Mouse (Mus musculus): ENCODE data around the gene Tmem231.

Gene Tmem231

DNA sequence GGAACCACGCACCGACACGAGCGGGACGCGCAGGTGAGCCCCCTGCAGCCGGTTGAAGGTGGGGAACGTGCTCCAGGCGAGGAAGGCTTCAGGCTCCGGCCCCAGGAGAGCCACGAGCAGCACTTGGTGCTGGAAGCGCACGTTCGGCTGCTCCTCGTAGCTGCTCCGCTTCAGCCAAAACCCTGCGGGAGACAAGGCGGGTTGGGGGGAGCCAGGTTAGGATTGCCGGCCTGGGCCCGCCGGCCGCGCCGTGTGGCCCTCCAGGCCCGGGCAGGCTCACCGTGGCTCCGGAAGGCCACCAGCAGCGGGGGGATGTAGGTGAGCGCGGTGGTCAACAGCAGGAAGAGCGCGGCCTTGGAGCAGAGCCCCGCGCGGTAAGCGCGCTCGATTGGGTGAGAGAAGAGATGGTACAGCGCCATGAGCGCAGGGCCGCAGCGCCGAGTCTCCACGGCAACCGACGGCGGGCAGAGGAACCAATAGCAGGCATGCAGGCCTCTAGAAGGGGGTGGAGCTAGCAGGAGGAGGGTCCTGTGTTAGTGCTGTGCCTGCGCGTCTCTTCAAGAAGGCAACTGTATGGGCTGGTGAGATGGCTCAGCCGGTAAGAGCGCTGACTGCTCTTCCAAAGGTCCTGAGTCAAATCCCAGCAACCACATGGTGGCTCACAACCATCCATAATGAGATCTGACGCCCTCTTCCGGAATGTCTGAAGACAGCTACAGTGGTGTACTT lies at the start of gene Tmem231:
Tmem231 (minus strand) TSS at position 534 of the 729 bp plus-strand sequence.
- in situ Hi-C loops (cut with MboI) = no loop called here

DNA sequence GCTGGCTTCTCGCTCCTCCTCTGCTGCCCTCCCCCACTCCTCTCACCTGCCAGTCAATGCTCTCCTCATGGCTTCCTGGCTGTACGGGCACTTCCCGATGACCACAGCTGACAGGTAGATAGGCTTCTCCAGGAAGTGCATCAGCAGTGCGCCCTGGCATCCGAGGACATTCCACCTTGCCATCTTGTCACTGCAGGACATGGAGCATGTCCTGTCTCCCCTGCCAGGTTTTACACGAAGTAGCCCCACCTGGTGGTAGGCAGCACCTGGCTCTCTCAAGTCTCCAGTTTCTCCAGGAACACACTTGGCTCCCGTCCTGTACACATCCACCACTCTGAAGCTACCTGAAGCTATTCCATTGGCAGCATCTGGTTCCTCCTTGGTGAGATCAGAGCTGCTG lies 48.4 kb upstream of the Tmem231 start:
- in situ Hi-C loops (cut with MboI) = no loop called here

DNA sequence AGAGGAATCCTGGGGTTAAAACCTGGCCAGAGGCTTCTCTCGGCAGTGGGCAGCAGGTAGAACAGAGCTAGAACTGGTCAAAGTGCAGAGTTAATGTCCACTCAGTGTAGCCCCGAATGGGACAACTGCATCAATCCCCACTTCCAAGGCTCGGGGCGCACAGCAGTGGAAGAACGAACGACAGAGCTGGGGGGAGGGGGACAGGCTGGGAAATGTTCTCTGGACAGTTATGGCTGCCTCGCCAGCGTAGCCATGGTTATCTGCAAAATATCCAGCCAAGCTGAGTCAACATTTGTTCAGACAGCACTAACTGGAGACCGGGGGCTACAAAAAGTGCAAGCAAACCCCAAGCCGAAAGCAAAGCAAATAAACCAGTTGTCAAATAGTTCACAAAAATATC lies 44.5 kb upstream of the Tmem231 start:
- in situ Hi-C loops (cut with MboI) = no loop called here

DNA sequence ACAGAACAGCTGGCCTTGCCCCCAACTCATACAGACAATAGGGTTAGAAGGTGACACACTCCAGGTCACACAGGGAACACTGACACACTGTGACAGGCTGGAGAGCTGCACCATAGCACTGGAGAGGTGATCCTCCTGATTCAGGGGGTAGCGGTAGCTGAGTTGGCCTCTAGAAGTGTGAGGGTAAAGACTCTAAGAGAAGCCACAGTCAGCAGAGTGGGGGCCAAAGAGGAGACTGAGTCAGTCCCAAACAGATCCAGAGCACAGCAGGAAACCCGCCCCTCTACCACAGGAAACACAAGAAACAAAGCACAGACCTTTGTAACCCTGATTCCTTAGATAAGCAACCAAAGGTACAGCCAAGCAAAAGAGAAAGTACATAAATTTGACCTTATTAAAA lies 42.6 kb upstream of the Tmem231 start:
- in situ Hi-C loops (cut with MboI) = no loop called here

DNA sequence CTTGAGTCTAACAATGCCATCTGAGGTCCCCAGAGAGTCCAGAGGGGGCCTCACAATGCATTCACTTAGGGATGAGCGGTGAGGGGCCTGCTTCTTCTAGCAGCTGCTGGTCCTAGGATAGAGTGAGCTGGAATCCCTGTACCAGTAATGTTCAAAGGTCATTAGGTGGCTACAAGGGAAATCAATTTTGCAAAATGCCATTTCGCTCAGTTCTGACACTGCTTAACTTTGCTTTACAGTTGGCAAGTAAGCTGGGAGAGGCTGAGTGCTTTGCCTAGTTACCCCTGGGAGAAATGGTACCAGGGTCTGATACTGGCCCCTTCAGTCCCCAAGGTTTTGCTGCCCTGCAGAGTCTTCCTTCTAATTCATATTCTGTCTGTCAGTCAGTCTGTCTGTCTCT lies 42.0 kb upstream of the Tmem231 start:
- in situ Hi-C loops (cut with MboI) = no loop called here

DNA sequence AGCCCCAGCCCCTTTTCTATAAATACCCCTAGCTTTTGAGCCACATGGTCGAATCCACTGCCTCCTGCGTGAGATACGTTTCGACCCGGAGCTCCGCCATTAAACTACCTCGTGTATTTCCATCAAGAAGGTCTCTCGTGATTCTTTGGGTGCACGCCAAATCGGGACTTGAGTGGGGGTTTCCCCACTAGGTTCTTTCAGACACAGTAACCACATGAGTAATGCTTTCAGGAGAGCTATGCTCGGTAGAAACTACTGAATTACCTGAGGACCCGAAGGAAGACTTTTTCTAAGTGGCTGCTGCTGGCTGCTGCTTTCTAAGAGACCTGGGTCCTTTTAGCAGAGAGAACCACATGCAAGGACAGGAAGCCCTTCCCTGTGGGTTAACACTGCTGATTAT lies 40.5 kb upstream of the Tmem231 start:
- in situ Hi-C loops (cut with MboI) = no loop called here

DNA sequence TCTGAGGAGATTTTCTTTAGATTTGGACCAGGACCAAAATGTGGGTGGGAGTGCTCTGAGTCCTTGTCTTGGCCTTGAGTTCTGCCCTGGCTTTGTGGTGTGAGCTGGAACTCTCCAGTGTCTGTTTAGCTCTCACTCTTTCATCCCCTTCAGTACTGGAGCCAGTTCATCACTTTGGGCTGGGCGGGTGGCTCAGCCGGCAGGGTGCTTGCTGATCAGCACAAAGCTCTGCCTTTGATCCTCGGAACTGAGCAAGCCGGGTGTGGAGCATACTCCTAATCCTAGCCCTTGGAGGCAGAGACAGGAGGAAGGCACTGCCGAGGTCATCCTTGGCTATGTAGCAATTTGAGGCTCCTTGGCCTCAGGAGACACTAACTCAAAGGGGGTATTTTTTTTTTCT lies 35.3 kb upstream of the Tmem231 start:
- in situ Hi-C loops (cut with MboI) = no loop called here

DNA sequence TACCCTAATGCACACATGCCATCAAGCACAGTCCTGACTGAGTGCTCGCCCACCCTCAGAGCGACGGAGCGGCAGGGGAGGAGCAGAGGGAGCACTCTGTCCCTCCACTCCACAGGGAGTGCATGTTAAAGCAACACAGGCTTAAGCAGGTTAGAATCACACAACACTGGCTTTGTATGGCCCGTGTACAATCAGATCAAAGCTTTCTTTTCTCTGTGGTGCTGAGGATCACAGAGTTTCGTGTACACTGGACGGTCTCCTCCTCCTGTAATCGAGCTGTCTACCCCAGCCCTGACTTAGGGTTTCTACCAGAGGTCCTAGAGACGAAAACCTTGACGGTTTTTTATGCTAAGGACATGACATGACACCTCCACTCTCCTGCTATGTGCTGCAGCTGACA lies 34.9 kb upstream of the Tmem231 start:
- in situ Hi-C loops (cut with MboI) = no loop called here

DNA sequence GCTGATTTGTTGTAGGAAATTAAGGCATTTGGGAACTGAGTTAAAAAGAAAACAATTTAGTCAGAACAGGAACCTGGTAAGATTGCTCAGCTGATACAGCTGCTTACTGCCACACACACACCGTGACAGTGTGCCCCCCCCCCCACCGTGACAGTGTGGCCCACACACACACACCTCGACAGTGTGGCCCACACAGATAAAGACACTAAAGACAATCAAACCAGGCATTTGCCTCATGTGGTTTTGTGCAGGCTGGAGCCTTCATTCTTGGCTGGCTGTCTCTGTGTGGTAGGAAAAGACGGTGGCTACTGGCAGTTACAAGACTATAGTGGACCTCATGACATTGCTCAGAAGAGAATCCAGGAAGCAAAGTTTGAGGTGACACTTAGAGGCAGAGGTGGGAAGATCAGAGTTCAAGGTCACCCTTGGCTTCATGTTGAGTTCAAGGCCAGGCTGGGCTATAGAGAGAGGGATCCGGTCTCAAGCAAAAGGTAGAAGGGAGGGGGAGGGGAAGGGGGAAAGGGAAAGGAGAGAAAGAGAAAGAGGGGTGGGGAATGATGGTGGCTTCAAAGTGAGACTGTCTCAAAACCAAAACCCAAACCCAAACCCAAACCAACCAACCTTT lies 33.7 kb upstream of the Tmem231 start:
- in situ Hi-C loops (cut with MboI) = no loop called here

DNA sequence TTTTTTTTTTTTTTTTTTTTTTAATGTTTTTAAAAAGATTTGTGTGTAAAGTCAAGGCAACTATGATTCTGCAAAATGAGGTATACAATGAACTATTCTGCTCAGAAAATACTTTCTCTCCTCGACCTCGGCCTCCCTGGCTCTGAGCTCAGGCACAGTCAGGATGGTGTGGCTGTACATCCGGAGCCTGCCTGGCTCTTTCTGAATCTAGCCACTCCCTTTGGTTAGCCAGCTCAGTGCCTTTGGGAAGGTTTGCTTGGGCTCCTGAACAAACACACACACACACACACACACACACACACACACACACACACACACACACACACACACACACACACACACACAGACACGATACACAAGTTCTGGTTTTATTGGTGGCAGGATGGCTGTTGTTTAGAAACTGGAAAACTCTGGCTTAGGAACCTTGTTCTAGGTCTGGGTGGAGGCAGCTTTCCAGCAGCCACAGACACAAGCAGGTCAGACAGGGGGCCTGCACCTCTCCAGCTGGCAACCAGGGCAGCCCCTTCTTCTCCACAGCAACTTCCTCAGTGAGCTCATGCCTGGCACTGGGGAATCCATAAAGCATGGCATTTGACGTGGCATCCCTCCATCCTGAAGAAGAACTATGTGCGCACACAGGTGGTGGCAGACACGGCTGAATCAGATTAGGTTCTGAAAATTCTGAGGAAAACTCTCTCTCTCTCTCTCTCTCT lies 31.3 kb upstream of the Tmem231 start:
- in situ Hi-C loops (cut with MboI) = no loop called here

DNA sequence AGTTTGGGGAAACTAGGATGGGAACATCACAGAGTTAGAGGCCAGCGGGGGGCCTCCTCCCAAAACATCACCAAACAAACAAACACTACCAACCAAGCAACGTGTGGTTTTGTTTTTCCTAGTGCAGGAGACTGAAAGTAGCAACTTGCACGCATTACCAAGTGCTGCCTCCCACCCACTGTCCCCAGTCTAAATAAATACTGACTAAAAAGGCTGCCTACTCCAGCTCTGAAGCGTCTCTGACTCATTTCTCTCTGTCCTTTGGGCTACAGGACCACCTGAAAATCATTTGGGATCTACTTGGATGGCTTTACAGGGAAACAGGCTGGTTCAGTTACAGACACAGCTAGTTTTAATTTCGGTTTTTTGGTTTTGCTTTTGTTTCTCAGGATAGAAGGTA lies 30.7 kb upstream of the Tmem231 start:
- in situ Hi-C loops (cut with MboI) = no loop called here

DNA sequence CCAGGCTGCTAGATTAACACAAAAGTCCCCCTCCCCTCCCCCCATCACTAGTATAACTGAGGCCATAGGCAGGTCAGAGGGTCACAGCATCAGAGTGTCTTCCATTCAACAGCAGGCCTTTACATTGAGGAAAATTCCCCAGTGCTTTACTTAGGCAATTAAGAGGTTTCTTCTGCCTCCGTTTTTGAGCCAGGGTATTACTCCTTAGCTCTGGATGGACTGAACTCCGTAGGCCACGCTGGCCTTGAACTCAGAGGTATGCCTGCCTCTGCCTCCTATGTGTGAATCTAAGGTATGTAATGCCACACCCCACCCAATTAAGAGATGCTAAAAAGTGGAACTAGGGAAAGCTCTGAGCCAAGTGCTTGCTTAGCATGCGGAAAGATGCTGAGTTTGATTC lies 29.9 kb upstream of the Tmem231 start:
- in situ Hi-C loops (cut with MboI) = no loop called here

DNA sequence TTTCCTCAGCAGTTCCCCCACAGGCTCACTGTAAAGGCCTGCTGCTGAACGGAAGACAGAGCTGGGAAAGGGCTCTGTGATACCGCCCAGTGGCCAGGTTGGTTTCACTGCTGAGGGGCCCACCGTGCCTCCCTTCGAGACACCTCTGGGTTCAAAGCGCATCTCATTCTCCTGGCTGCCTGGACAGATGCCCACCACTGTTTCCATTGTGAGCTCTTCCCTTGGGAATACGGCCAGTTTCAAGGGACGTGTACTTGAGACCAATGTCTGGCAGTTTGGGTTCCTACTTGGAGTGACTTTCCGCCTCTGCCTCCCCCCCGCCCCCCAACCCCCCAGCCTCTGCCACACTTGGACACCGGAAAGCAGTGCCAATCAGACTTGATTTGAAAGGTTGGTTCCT lies 29.4 kb upstream of the Tmem231 start:
- in situ Hi-C loops (cut with MboI) = no loop called here

DNA sequence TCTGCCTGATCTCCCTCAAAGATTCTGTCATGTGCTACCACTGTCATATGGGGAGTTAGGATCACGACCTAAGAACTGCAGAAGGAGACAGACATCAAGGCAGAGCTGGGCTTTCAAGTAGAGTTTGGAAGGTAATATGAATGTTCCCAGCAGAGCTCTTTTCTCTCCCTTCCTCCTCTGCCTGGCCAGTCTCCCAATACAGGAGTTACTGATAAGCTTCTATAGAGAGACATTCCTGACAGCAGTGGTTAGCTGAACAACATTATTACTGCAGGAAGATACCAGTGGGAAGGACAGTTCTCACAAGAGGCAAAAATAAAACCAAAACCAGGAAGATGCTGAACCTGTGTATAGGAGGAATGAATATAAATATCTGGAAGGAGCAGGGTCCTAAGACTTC lies 28.9 kb upstream of the Tmem231 start:
- in situ Hi-C loops (cut with MboI) = no loop called here

DNA sequence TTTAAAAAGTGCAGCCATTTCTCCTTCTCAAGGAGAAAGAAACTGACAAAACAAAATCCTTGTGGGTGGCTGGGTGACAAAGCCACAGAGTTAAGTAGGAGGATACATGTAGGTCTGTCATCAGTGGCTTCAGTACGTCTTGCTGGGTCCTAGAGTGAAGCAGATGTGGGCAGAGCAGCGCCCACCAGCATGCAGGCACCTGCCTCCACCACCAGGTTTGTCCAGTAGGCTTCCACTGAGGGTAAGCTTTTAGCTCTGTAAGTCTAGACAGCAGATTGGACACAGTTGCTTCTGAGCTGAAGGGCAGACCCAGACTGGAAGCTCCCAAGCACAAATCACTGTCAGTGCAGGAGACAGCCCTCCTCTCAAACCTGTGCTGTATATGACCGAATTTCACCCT lies 27.6 kb upstream of the Tmem231 start:
- in situ Hi-C loops (cut with MboI) = no loop called here

DNA sequence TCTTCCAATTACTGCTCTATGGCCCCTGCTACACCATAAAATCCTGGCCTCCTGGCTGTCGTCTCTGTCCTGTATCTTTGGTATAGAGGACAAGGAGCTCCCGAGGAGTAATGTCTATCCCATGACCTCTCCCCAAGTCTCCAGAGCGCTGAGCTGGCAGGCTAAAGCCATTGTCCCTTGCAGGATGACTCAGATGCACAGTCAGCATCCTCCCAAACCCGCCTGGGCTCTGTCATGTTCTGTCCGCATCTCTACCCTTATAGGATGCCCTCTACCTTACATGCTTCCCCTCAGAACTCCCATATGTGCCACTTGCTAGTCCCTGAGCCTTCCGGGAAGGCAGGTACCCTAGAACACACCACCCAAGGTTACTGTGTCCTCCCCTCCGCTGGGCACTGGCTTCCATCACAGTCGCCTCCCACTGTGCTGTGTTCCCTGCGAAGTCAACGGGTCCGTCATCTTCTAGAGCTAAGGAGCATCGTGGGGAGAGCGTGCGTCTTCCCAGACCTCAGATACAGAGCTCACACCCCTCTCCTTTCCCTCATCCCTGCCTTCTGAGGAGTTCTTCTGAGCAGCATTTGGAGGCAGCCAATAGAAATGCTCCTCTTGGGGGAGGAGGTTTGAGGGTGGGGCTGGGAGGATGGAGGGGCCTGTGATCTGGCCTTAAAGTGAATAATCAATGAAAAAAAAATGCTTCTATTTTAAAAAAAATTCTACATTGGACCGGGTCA lies 27.1 kb upstream of the Tmem231 start:
- in situ Hi-C loops (cut with MboI) = no loop called here

DNA sequence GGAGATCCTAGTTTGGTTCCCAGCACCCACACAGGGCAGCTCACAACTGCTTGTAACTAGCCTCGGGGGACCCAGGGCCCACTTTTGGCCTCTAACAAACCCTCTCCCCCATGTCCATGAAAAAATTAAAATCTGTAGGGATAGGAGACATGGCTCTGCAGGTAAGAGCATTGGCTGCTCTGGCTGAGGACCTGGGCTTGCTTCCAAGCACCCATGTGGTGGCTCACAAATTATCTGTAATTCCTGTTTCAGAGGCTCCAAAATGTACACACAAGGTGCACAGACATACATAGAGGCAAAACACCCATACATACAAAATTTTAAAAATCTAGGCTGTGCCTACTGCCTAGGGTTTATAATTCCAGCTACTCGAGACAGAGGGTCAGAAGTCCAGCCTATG lies 23.6 kb upstream of the Tmem231 start:
- in situ Hi-C loops (cut with MboI) = no loop called here

DNA sequence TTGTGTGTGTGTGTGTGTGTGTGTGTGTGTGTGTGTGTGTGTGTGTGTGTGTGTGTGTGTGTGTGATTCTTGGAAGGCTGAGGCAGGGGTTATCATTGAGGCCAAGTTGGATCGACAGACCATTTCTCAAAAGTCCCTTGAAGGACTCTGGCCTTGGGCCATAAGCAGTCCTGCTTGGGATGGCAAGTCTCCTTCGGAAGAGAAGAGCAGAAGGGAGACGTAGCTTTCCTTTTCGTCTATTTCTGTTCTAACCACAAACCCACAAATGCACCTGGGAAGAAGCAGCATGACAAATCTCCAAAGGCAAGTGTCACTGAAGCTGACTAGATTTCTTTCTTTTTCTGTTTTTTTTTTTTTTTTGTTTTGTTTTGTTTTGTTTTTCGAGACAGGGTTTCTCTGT lies 22.2 kb upstream of the Tmem231 start:
- in situ Hi-C loops (cut with MboI) = no loop called here

DNA sequence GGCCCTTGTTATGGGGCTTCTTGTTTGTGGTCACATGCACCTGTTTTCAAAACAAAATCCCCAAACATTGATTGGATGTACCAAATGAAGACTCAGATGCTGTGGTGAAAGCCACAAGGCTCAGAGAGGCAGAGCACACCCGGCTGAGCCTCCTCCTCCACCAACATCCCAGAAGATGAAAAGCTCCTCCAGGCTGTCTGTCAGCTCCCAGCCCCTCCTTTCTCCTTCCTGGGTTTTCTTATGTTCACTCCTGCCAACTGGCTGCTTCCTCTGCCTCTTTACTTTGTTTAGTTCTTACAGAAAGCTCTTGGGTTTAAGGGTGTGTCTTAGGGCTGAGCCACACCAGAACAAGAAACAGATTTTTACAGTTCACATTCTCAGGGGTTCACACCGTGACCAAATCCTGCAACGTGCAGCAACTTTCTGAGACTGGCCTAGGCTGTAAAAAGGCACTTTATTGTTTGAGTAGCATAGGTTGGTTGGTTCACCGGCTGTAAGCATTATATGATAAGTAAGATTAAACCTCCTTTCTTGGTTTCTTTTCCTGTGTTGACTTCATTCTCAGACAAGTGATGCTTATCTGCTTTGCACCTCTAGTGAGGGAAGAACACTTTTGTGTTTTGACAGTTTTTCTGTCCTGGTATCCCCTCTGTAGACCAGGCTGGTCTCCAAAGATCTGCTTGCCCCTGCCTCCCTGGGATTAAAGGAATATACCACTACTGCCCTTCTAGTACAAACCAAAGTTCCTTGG lies 21.3 kb upstream of the Tmem231 start:
- in situ Hi-C loops (cut with MboI) = no loop called here

DNA sequence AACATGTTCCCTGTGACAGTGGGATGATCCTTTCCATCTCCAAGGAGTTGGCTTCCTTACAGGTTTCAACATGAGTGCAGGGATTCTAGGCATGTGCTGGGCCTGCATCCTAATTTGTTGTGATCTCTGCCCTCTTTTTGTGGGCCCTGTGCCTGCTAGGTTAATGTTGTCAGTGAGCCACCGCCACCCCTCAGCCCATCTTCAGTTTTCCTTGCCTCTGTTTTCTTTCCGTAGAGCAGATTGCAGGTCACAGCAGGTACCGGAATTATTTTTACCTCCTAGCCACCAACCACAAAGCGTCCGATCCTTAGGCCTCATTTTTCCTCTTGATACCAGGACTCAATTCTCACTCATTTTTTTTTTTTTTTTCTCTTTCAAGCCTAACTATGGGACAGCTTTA lies 18.3 kb upstream of the Tmem231 start:
- in situ Hi-C loops (cut with MboI) = no loop called here

DNA sequence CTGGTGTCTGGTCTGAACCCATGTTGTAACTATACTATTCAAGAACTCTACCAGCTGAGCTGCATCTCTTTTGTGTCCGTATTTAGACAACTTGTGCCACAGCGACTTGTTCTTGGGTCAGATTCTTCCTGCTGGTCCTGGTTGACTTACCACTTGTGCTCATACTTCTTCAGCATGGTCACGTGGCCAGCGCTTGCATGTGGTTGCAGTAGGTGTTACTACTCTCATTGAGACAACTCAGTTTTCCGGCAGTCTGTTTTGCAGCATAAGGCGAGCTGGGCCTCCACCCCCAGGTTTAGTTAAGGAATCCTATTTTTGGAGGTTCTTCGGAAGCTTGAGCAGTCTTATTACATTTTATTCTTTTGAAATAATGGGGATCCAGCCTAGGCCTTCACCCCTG lies 17.6 kb upstream of the Tmem231 start:
- in situ Hi-C loops (cut with MboI) = no loop called here

DNA sequence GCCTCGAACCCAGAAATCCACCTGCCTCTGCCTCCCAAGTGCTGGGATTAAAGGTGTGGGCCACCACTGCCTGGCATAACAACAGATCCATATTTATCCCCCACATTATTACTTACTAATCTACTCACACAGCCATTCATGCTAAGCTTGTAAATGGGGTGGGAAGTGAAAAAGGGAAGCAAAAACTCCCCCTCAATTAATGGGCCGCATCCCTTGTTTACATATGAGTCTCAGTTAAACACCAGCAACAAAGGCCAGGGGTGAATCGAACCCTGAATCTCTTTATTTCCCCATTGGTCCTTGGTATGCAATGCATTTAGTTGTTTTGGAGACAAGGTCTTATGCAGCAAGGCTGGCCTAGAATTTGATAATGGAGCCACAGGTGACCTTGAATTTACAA lies 17.2 kb upstream of the Tmem231 start:
- in situ Hi-C loops (cut with MboI) = no loop called here
